22 mouse cellular contexts compared by ENCODE assay signal in genomic region chr16:10764323-10764722, GRCm38 (mm10). TPM values are rescaled to one million over a fixed set of nuclear protein-coding genes. Genes with fewer than 3 reads are reported as not detected.
DNase-seq lines count a peak whose midpoint lies in the region; ATAC-seq lines count a peak whose summit lies in the region.
"Had no signal": no experiment of that assay in that cellular context is flagged by ENCODE, and none has a peak within 500 bp of the region (broad histone marks: within the 10 kb centered on the region; RNA-seq: fewer than 3 reads in every experiment).

No protein-coding gene starts in this region.

- peaks cover 4% of the 10 kb centered on the region for H3K27me3 ChIP-seq in intestine, embryonic 15.5 days (replicated peaks)
- H3K27me3 ChIP-seq in intestine, embryonic 16.5 days (replicated peaks; ENCODE audit: control insufficient read depth, insufficient read depth, low read length) = no peaks in the 10 kb centered on the region; the same call in 1 of the 2 replicates
- H3K27me3 ChIP-seq in lung, embryonic 16.5 days (ENCODE audit: control insufficient read depth, insufficient read depth, low read depth, low read length) = no peaks in the 10 kb centered on the region
- H3K27me3 ChIP-seq: embryonic facial prominence, embryonic 13.5 days; Patski had no signal

- H3K27ac ChIP-seq in intestine, embryonic 15.5 days = no peak overlapping the region
- H3K27ac ChIP-seq in intestine, embryonic 16.5 days (ENCODE audit: low read length) = no peak overlapping the region
- H3K27ac ChIP-seq in lung, embryonic 16.5 days (ENCODE audit: low read length) = no peak overlapping the region
- H3K27ac ChIP-seq: embryonic facial prominence, embryonic 13.5 days; forebrain, embryonic 12.5 days; heart, embryonic 15.5 days had no signal

- DNase-seq in kidney, postnatal 4 days = peak; percentile 70 to 71
- DNase-seq in kidney, adult 11 months = no peak
- DNase-seq in lung, postnatal 10 days = peak; percentile 69
- no peak for DNase-seq in spleen, postnatal 36 days (ENCODE audit: low spot score in 2 of 2)
- DNase-seq: adrenal gland, postnatal 25 days; cerebellum, adult 18-20 months; cerebellum, adult 9-11 months; cerebellum, postnatal 36 days; gastrocnemius, postnatal 14 days had no signal

- peaks cover 7% of the 10 kb centered on the region; the same call in 1 of the 2 replicates for H3K4me1 ChIP-seq in intestine, embryonic 15.5 days (replicated peaks)
- H3K4me1 ChIP-seq in intestine, embryonic 16.5 days (ENCODE audit: control insufficient read depth, insufficient read depth, low read length) = peaks cover 4% of the 10 kb centered on the region
- peaks cover 6% of the 10 kb centered on the region; the same call in 1 of the 2 replicates for H3K4me1 ChIP-seq in lung, embryonic 16.5 days (replicated peaks; ENCODE audit: control insufficient read depth, insufficient read depth, low read length)
- H3K4me1 ChIP-seq: forebrain, embryonic 12.5 days had no signal

- H3K4me3 ChIP-seq in intestine, embryonic 15.5 days (replicated peaks) = no peak overlapping the region
- H3K4me3 ChIP-seq in intestine, embryonic 16.5 days (ENCODE audit: low read length) = no peak overlapping the region
- no peak overlapping the region for H3K4me3 ChIP-seq in lung, embryonic 16.5 days (ENCODE audit: low read length)
- H3K4me3 ChIP-seq: embryonic facial prominence, embryonic 13.5 days; forebrain, embryonic 12.5 days; heart, adult 2 months; heart, embryonic 15.5 days had no signal

- H3K4me2 ChIP-seq in intestine, embryonic 15.5 days (replicated peaks) = no peak overlapping the region
- H3K4me2 ChIP-seq in intestine, embryonic 16.5 days (ENCODE audit: low read depth, low read length) = no peak overlapping the region
- no peak overlapping the region for H3K4me2 ChIP-seq in lung, embryonic 16.5 days (ENCODE audit: low read depth, low read length)
- H3K4me2 ChIP-seq: embryonic facial prominence, embryonic 13.5 days; forebrain, embryonic 12.5 days; heart, embryonic 11.5 days; heart, embryonic 15.5 days had no signal

- no peak overlapping the region for H3K9ac ChIP-seq in intestine, embryonic 15.5 days
- H3K9ac ChIP-seq in intestine, embryonic 16.5 days (ENCODE audit: low read depth, low read length) = no peak overlapping the region
- H3K9ac ChIP-seq in lung, embryonic 16.5 days (ENCODE audit: low read length) = no peak overlapping the region
- H3K9ac ChIP-seq: embryonic facial prominence, embryonic 13.5 days; forebrain, embryonic 12.5 days; heart, embryonic 15.5 days had no signal

- ATAC-seq in intestine, embryonic 15.5 days = 0 out of 2 replicates have a peak, but pooled peaks have one; percentile 40
- no peak for ATAC-seq in intestine, embryonic 16.5 days
- ATAC-seq in lung, embryonic 16.5 days (ENCODE audit: low read depth) = peak; percentile 72
- ATAC-seq: activated CD4-positive, CD25-positive, alpha-beta regulatory T cell, adult 4 months; forebrain, embryonic 16.5 days; Patski had no signal

- 33% methylated on average over 2 of the region's 2 CpGs for WGBS in intestine, embryonic 15.5 days
- WGBS in intestine, embryonic 16.5 days = 36% methylated on average over 2 of the region's 2 CpGs
- 4% methylated on average over 2 of the region's 2 CpGs for WGBS in lung, embryonic 16.5 days

- no peaks in the 10 kb centered on the region for H3K36me3 ChIP-seq in intestine, embryonic 15.5 days
- H3K36me3 ChIP-seq in intestine, embryonic 16.5 days (ENCODE audit: control insufficient read depth, insufficient read depth, low read length) = no peaks in the 10 kb centered on the region
- H3K36me3 ChIP-seq in lung, embryonic 16.5 days (ENCODE audit: control insufficient read depth, insufficient read depth, low read length) = no peaks in the 10 kb centered on the region
- H3K36me3 ChIP-seq: embryonic facial prominence, embryonic 13.5 days; forebrain, embryonic 12.5 days; heart, embryonic 15.5 days had no signal

- no peaks in the 10 kb centered on the region for H3K9me3 ChIP-seq in intestine, embryonic 15.5 days
- H3K9me3 ChIP-seq in intestine, embryonic 16.5 days (ENCODE audit: control insufficient read depth, low read length) = no peaks in the 10 kb centered on the region
- H3K9me3 ChIP-seq in lung, embryonic 16.5 days (ENCODE audit: control insufficient read depth, low read length) = no peaks in the 10 kb centered on the region
- H3K9me3 ChIP-seq: embryonic facial prominence, embryonic 13.5 days; forebrain, embryonic 12.5 days; heart, embryonic 15.5 days had no signal

RNA-seq across cellular contexts. Expression of gene Socs1, which starts 21.0 kb away (rescaled TPM):
- 5.7 and 6.9 TPM in 2 replicates for polyA plus RNA-seq in intestine, embryonic 15.5 days (2015; fragmentation: Nextera tagmentation; extraction: Ambion mirVana)
- polyA plus RNA-seq in intestine, embryonic 16.5 days (2015; fragmentation: Nextera tagmentation; extraction: Ambion mirVana) = 4.9 and 5.2 TPM in 2 replicates
- polyA plus RNA-seq in lung, embryonic 16.5 days (2015; fragmentation: Nextera tagmentation; extraction: Ambion mirVana) = 6.8 and 8.7 TPM in 2 replicates

RNA-seq across cellular contexts. Expression of gene Tnp2, which starts 24.1 kb away (rescaled TPM):
- polyA plus RNA-seq in intestine, embryonic 15.5 days (2015; fragmentation: Nextera tagmentation; extraction: Ambion mirVana) = not detected in 2 replicates
- polyA plus RNA-seq in intestine, embryonic 16.5 days (2015; fragmentation: Nextera tagmentation; extraction: Ambion mirVana) = not detected in 2 replicates
- polyA plus RNA-seq in lung, embryonic 16.5 days (2015; fragmentation: Nextera tagmentation; extraction: Ambion mirVana) = not detected in 2 replicates
- polyA plus RNA-seq: embryonic facial prominence, embryonic 13.5 days; forebrain, embryonic 12.5 days; forebrain, embryonic 16.5 days; frontal cortex, adult 2 months; heart, embryonic 11.5 days; heart, embryonic 15.5 days; hindbrain, embryonic 11.5 days; Patski had no signal

RNA-seq across cellular contexts. Expression of gene Prm3, which starts 26.4 kb away (rescaled TPM):
- polyA plus RNA-seq in intestine, embryonic 15.5 days (2015; fragmentation: Nextera tagmentation; extraction: Ambion mirVana) = not detected in 2 replicates
- polyA plus RNA-seq in intestine, embryonic 16.5 days (2015; fragmentation: Nextera tagmentation; extraction: Ambion mirVana) = not detected in 2 replicates
- polyA plus RNA-seq in lung, embryonic 16.5 days (2015; fragmentation: Nextera tagmentation; extraction: Ambion mirVana) = not detected in 2 replicates
- polyA plus RNA-seq: activated CD4-positive, CD25-positive, alpha-beta regulatory T cell, adult 4 months; embryonic facial prominence, embryonic 13.5 days; forebrain, embryonic 12.5 days; forebrain, embryonic 16.5 days; frontal cortex, adult 2 months; heart, embryonic 11.5 days; heart, embryonic 15.5 days; hindbrain, embryonic 11.5 days; Patski had no signal

RNA-seq across cellular contexts. Expression of gene Prm2, which starts 31.6 kb away (rescaled TPM):
- polyA plus RNA-seq in intestine, embryonic 15.5 days (2015; fragmentation: Nextera tagmentation; extraction: Ambion mirVana) = not detected in 2 replicates
- not detected in 2 replicates for polyA plus RNA-seq in intestine, embryonic 16.5 days (2015; fragmentation: Nextera tagmentation; extraction: Ambion mirVana)
- polyA plus RNA-seq in lung, embryonic 16.5 days (2015; fragmentation: Nextera tagmentation; extraction: Ambion mirVana) = not detected in 2 replicates
- polyA plus RNA-seq: activated CD4-positive, CD25-positive, alpha-beta regulatory T cell, adult 4 months; embryonic facial prominence, embryonic 13.5 days; forebrain, embryonic 12.5 days; forebrain, embryonic 16.5 days; frontal cortex, adult 2 months; heart, embryonic 11.5 days; heart, embryonic 15.5 days; hindbrain, embryonic 11.5 days; Patski had no signal

RNA-seq across cellular contexts. Expression of gene Prm1, which starts 41.3 kb away (rescaled TPM):
- not detected in 2 replicates for polyA plus RNA-seq in intestine, embryonic 15.5 days (2015; fragmentation: Nextera tagmentation; extraction: Ambion mirVana)
- polyA plus RNA-seq in intestine, embryonic 16.5 days (2015; fragmentation: Nextera tagmentation; extraction: Ambion mirVana) = 0.44 TPM in 1 of 2 replicates, not detected in the other
- not detected in 2 replicates for polyA plus RNA-seq in lung, embryonic 16.5 days (2015; fragmentation: Nextera tagmentation; extraction: Ambion mirVana)
- polyA plus RNA-seq: embryonic facial prominence, embryonic 13.5 days; forebrain, embryonic 12.5 days; forebrain, embryonic 16.5 days; frontal cortex, adult 2 months; heart, embryonic 11.5 days; hindbrain, embryonic 11.5 days had no signal

Comparison
In these comparisons a context has a peak if more than half of its experiments do, and no peak if none do; other contexts are left out.
1. DNase-seq: peak in kidney, postnatal 4 days (2 of 2) and lung, postnatal 10 days (single experiment); none in kidney, adult 11 months (single experiment) and spleen, postnatal 36 days (0 of 2).